Mouse (Mus musculus): ENCODE data around the gene B3gnt9. TPM values are rescaled to one million over a fixed set of nuclear protein-coding genes. Genes with fewer than 3 reads are reported as not detected.

The B3gnt9 gene
- polyA plus RNA-seq, 1 experiment, result 0.67 TPM

DNA sequence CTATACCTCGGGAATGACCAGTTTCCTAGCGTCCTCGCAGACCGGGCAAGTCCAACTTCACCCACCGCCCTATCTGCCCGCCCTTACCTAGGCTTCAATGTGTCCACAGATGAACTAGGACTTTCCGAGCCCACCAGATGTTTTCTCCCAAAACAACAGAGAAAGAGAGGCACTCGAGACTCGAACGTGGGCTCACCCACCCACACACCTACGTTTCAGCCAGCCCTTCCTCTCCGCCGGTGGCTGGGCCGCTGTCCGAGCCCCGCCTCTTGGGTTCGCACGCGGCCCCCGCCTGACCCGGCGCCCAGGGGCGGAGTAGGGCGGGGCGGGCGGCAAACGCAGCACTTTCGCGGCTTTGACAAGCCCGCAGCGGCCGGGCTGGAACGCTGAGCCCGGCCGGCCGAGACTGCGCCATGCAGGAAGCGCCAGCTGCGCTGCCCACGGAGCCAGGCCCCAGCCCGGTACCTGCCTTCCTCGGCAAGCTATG is 14.6 kb upstream of the B3gnt9 start, which contains the start of gene Hsf4:
Gene Hsf4, plus strand, starts transcription at position 341 of the 487 bp plus-strand sequence.
- Histone ChIP-seq H3K9me3 (replicated peaks; ENCODE audit: control insufficient read depth, insufficient read depth, low read length, poor library complexity, severe bottlenecking) (no peaks in the 10 kb centered on the region), H3K4me3 (ENCODE audit: low read depth, low read length) (peak within 1 kb of the TSS; percentile 61), H3K36me3 (ENCODE audit: control insufficient read depth, insufficient read depth, low read length, poor library complexity, severe bottlenecking) (no peaks in the 10 kb centered on the region), H3K27ac (ENCODE audit: insufficient read depth, low read length) (no peak within 1 kb of the TSS), H3K9ac (ENCODE audit: low read depth, poor library complexity, severe bottlenecking) (peak within 1 kb of the TSS; percentile 54), H3K27me3 (ENCODE audit: control insufficient read depth, insufficient read depth, low read length, poor library complexity, severe bottlenecking) (peaks cover 18% of the 10 kb centered on the region), H3K4me1 (ENCODE audit: control insufficient read depth, insufficient read depth, low read length) (peaks cover 2% of the 10 kb centered on the region)
- TF ChIP-seq EP300 (IDR thresholded peaks at IDR 0.05; ENCODE audit: insufficient read depth, low read depth, low read length), result no peak
- TF ChIP-seq POLR2A (IDR thresholded peaks at IDR 0.05; ENCODE audit: insufficient read depth, low read length), result peak; percentile 29

- H3K27ac ChIP-seq (ENCODE audit: insufficient read depth, low read length), result no peak overlapping the region
- peak overlapping the region; percentile 54 for H3K9ac ChIP-seq (ENCODE audit: low read depth, poor library complexity, severe bottlenecking)
- peaks cover 2% of the 10 kb centered on the region for H3K4me1 ChIP-seq (ENCODE audit: control insufficient read depth, insufficient read depth, low read length)
- H3K9me3 ChIP-seq (replicated peaks; ENCODE audit: control insufficient read depth, insufficient read depth, low read length, poor library complexity, severe bottlenecking), result no peaks in the 10 kb centered on the region
- H3K27me3 ChIP-seq (ENCODE audit: control insufficient read depth, insufficient read depth, low read length, poor library complexity, severe bottlenecking), result peaks cover 18% of the 10 kb centered on the region
- peak overlapping the region; percentile 61 for H3K4me3 ChIP-seq (ENCODE audit: low read depth, low read length)
- TF ChIP-seq CTCF (IDR thresholded peaks at IDR 0.05; ENCODE audit: low read depth, low read length), result no peak
- no peak for TF ChIP-seq EP300 (IDR thresholded peaks at IDR 0.05; ENCODE audit: insufficient read depth, low read depth, low read length)
- no peak for TF ChIP-seq POLR2A (IDR thresholded peaks at IDR 0.05; ENCODE audit: insufficient read depth, low read length)
- H3K36me3 ChIP-seq (ENCODE audit: control insufficient read depth, insufficient read depth, low read length, poor library complexity, severe bottlenecking), result no peaks in the 10 kb centered on the region
These were observed 14.1 kb upstream of the B3gnt9 start for GRCm38 (mm10) chr8:105269075-105269458.

GRCm38 (mm10) chr8:105268342-105269074 is 13.6 kb upstream of the B3gnt9 start:
- Histone ChIP-seq H3K27ac (ENCODE audit: insufficient read depth, low read length) (no peak overlapping the region), H3K9ac (ENCODE audit: low read depth, poor library complexity, severe bottlenecking) (peak overlapping the region; percentile 54)

GRCm38 (mm10) chr8:105266775-105267174 is 11.8 kb upstream of the B3gnt9 start:
- no peak for TF ChIP-seq POLR2A (IDR thresholded peaks at IDR 0.05; ENCODE audit: insufficient read depth, low read length)
- no peak for TF ChIP-seq CTCF (IDR thresholded peaks at IDR 0.05; ENCODE audit: low read depth, low read length)
- no peak for TF ChIP-seq EP300 (IDR thresholded peaks at IDR 0.05; ENCODE audit: insufficient read depth, low read depth, low read length)
- Histone ChIP-seq H3K9me3 (replicated peaks; ENCODE audit: control insufficient read depth, insufficient read depth, low read length, poor library complexity, severe bottlenecking) (no peaks in the 10 kb centered on the region), H3K36me3 (ENCODE audit: control insufficient read depth, insufficient read depth, low read length, poor library complexity, severe bottlenecking) (no peaks in the 10 kb centered on the region), H3K4me3 (ENCODE audit: low read depth, low read length) (no peak overlapping the region), H3K9ac (ENCODE audit: low read depth, poor library complexity, severe bottlenecking) (no peak overlapping the region), H3K4me1 (ENCODE audit: control insufficient read depth, insufficient read depth, low read length) (peaks cover 2% of the 10 kb centered on the region), H3K27me3 (ENCODE audit: control insufficient read depth, insufficient read depth, low read length, poor library complexity, severe bottlenecking) (peaks cover 16% of the 10 kb centered on the region), H3K27ac (ENCODE audit: insufficient read depth, low read length) (no peak overlapping the region)

More at GRCm38 (mm10) chr8:105268342-105269074, 13.6 kb upstream of the B3gnt9 start:
- Histone ChIP-seq H3K36me3 (ENCODE audit: control insufficient read depth, insufficient read depth, low read length, poor library complexity, severe bottlenecking) (no peaks in the 10 kb centered on the region), H3K27me3 (ENCODE audit: control insufficient read depth, insufficient read depth, low read length, poor library complexity, severe bottlenecking) (peaks cover 18% of the 10 kb centered on the region), H3K4me3 (ENCODE audit: low read depth, low read length) (peak overlapping the region; percentile 61), H3K9me3 (replicated peaks; ENCODE audit: control insufficient read depth, insufficient read depth, low read length, poor library complexity, severe bottlenecking) (no peaks in the 10 kb centered on the region), H3K4me1 (ENCODE audit: control insufficient read depth, insufficient read depth, low read length) (peaks cover 2% of the 10 kb centered on the region)
- TF ChIP-seq POLR2A (IDR thresholded peaks at IDR 0.05; ENCODE audit: insufficient read depth, low read length), result no peak
- TF ChIP-seq CTCF (IDR thresholded peaks at IDR 0.05; ENCODE audit: low read depth, low read length), result no peak
- no peak for TF ChIP-seq EP300 (IDR thresholded peaks at IDR 0.05; ENCODE audit: insufficient read depth, low read depth, low read length)

GRCm38 (mm10) chr8:105265128-105265527 is 10.2 kb upstream of the B3gnt9 start:
- no peaks in the 10 kb centered on the region for H3K36me3 ChIP-seq (ENCODE audit: control insufficient read depth, insufficient read depth, low read length, poor library complexity, severe bottlenecking)
- peak overlapping the region; percentile 64 for H3K9ac ChIP-seq (ENCODE audit: low read depth, poor library complexity, severe bottlenecking)
- TF ChIP-seq CTCF (IDR thresholded peaks at IDR 0.05; ENCODE audit: low read depth, low read length) (no peak), EP300 (IDR thresholded peaks at IDR 0.05; ENCODE audit: insufficient read depth, low read depth, low read length) (no peak), POLR2A (IDR thresholded peaks at IDR 0.05; ENCODE audit: insufficient read depth, low read length) (no peak)
- H3K27me3 ChIP-seq (ENCODE audit: control insufficient read depth, insufficient read depth, low read length, poor library complexity, severe bottlenecking), result peaks cover 7% of the 10 kb centered on the region; the same call in 1 of the 2 replicates
- H3K4me3 ChIP-seq (ENCODE audit: low read depth, low read length), result peak overlapping the region; percentile 11; the same call in 1 of the 2 replicates
- no peaks in the 10 kb centered on the region for H3K9me3 ChIP-seq (replicated peaks; ENCODE audit: control insufficient read depth, insufficient read depth, low read length, poor library complexity, severe bottlenecking)
- H3K27ac ChIP-seq (ENCODE audit: insufficient read depth, low read length), result no peak overlapping the region
- H3K4me1 ChIP-seq (ENCODE audit: control insufficient read depth, insufficient read depth, low read length), result no peaks in the 10 kb centered on the region

All from ES-Bruce4 (cell line).